Comparison of ENCODE assay signal across 7 mouse cellular contexts in genomic region chr17:6959543-6960259, GRCm38 (mm10). TPM values are rescaled to one million over a fixed set of nuclear protein-coding genes. Genes with fewer than 3 reads are reported as not detected.
DNase-seq lines count a peak whose midpoint lies in the region; ATAC-seq and TF ChIP-seq lines count a peak whose summit lies in the region.
"Not testable (repeated sequence)": the region's sequence is repeated elsewhere in the genome, so short reads cannot be mapped to it uniquely, and the experiment has no call there.

No protein-coding gene starts in this region.

- not testable (repeated sequence) for H3K36me3 ChIP-seq in embryonic facial prominence, embryonic 14.5 days (ENCODE audit: control insufficient read depth, insufficient read depth, low read length); hindbrain, embryonic 13.5 days; limb, embryonic 14.5 days (ENCODE audit: control insufficient read depth, insufficient read depth, low read length); lung, embryonic 16.5 days (ENCODE audit: control insufficient read depth, insufficient read depth, low read length); neural tube, embryonic 12.5 days

- peak overlapping the region; percentile 43 for H3K4me2 ChIP-seq in embryonic facial prominence, embryonic 14.5 days (ENCODE audit: low read depth, low read length)
- peak overlapping the region; percentile 53 for H3K4me2 ChIP-seq in hindbrain, embryonic 13.5 days
- peak overlapping the region; percentile 39; the same call in 1 of the 2 replicates for H3K4me2 ChIP-seq in limb, embryonic 14.5 days (replicated peaks; ENCODE audit: low read depth, low read length, severe bottlenecking)
- H3K4me2 ChIP-seq in lung, embryonic 16.5 days (ENCODE audit: low read depth, low read length): peak overlapping the region; percentile 48
- H3K4me2 ChIP-seq in neural tube, embryonic 12.5 days (replicated peaks): peak overlapping the region; percentile 52

- H3K27ac ChIP-seq in embryonic facial prominence, embryonic 14.5 days (replicated peaks; ENCODE audit: low read depth, low read length); hindbrain, embryonic 13.5 days; limb, embryonic 14.5 days (replicated peaks; ENCODE audit: low read depth, low read length); lung, embryonic 16.5 days (ENCODE audit: low read length); neural tube, embryonic 12.5 days: not testable (repeated sequence)

- H3K9ac ChIP-seq in embryonic facial prominence, embryonic 14.5 days (ENCODE audit: low read depth, low read length); hindbrain, embryonic 13.5 days; limb, embryonic 14.5 days (ENCODE audit: low read depth, low read length, severe bottlenecking); lung, embryonic 16.5 days (ENCODE audit: low read length); neural tube, embryonic 12.5 days: not testable (repeated sequence)

- not testable (repeated sequence) for TF ChIP-seq POLR2A in limb, embryonic 14.5 days (IDR thresholded peaks at IDR 0.05; ENCODE audit: borderline replicate concordance, extremely low read depth, insufficient read depth, insufficient read length)

- peak overlapping the region; percentile 45 for H3K4me3 ChIP-seq in embryonic facial prominence, embryonic 14.5 days (ENCODE audit: low read depth, low read length)
- peak overlapping the region; percentile 51 for H3K4me3 ChIP-seq in hindbrain, embryonic 13.5 days
- H3K4me3 ChIP-seq in limb, embryonic 14.5 days (replicated peaks; ENCODE audit: low read length): 0 out of 2 replicates have a peak overlapping the region, but pooled peaks have one; percentile 4
- H3K4me3 ChIP-seq in lung, embryonic 16.5 days (ENCODE audit: low read length): peak overlapping the region; percentile 55
- H3K4me3 ChIP-seq in neural tube, embryonic 12.5 days: peak overlapping the region; percentile 55; the same call in 1 of the 2 replicates

- WGBS in embryonic facial prominence, embryonic 14.5 days: 59% methylated on average over 4 of the region's 6 CpGs
- WGBS in hindbrain, embryonic 13.5 days: 70% methylated on average over 5 of the region's 6 CpGs
- 52% methylated on average over 4 of the region's 6 CpGs for WGBS in limb, embryonic 14.5 days
- WGBS in lung, embryonic 16.5 days: 54% methylated on average over 4 of the region's 6 CpGs
- 68% methylated on average over 5 of the region's 6 CpGs for WGBS in neural tube, embryonic 12.5 days

- not testable (repeated sequence) for H3K9me3 ChIP-seq in embryonic facial prominence, embryonic 14.5 days (ENCODE audit: control insufficient read depth, low read length); hindbrain, embryonic 13.5 days; limb, embryonic 14.5 days (ENCODE audit: control insufficient read depth, low read length); lung, embryonic 16.5 days (ENCODE audit: control insufficient read depth, low read length); neural tube, embryonic 12.5 days

- ATAC-seq in embryonic facial prominence, embryonic 14.5 days (ENCODE audit: low read depth); hindbrain, embryonic 13.5 days (ENCODE audit: low FRiP score); limb, embryonic 14.5 days (ENCODE audit: low FRiP score, low read depth); lung, embryonic 16.5 days (ENCODE audit: low read depth); neural tube, embryonic 12.5 days (ENCODE audit: low FRiP score, low read depth): not testable (repeated sequence)

- H3K4me1 ChIP-seq in embryonic facial prominence, embryonic 14.5 days (ENCODE audit: control insufficient read depth, insufficient read depth, low read length); hindbrain, embryonic 13.5 days (replicated peaks); limb, embryonic 14.5 days (ENCODE audit: control insufficient read depth, insufficient read depth, low read length); lung, embryonic 16.5 days (replicated peaks; ENCODE audit: control insufficient read depth, insufficient read depth, low read length); neural tube, embryonic 12.5 days: not testable (repeated sequence)

- not testable (repeated sequence) for H3K27me3 ChIP-seq in embryonic facial prominence, embryonic 14.5 days (replicated peaks; ENCODE audit: control insufficient read depth, insufficient read depth, low read length); hindbrain, embryonic 13.5 days; limb, embryonic 14.5 days (ENCODE audit: control insufficient read depth, insufficient read depth, low read length); lung, embryonic 16.5 days (ENCODE audit: control insufficient read depth, insufficient read depth, low read depth, low read length); neural tube, embryonic 12.5 days (replicated peaks)

- not testable (repeated sequence) for DNase-seq in embryonic facial prominence, embryonic 14.5 days (ENCODE audit: low spot score); limb, embryonic 14.5 days (ENCODE audit: low spot score)
- DNase-seq in heart, adult 11 months: peak; percentile 51
- DNase-seq in kidney, adult 8-10 months: peak; percentile 63 to 71

RNA-seq across cellular contexts. Expression of gene Tagap1, which starts 1.3 kb away (rescaled TPM):
- 45.9 and 48.1 TPM in 2 replicates for polyA plus RNA-seq in embryonic facial prominence, embryonic 14.5 days (2014; fragmentation: Nextera tagmentation; extraction: Ambion mirVana)
- polyA plus RNA-seq in hindbrain, embryonic 13.5 days (2015; fragmentation: Nextera tagmentation; extraction: Ambion mirVana): 49.4 and 51.7 TPM in 2 replicates
- 52.7 and 53.0 TPM in 2 replicates for polyA plus RNA-seq in limb, embryonic 14.5 days (2012; rRNA removed)
- 52.3 and 59.7 TPM in 2 replicates for polyA plus RNA-seq in limb, embryonic 14.5 days (2014; fragmentation: Nextera tagmentation; extraction: Ambion mirVana)
- 51.3 and 52.5 TPM in 2 replicates for polyA plus RNA-seq in lung, embryonic 16.5 days (2015; fragmentation: Nextera tagmentation; extraction: Ambion mirVana)
- 50.4 and 55.7 TPM in 2 replicates for polyA plus RNA-seq in neural tube, embryonic 12.5 days (2016; fragmentation: Nextera tagmentation; extraction: Ambion mirVana)

RNA-seq across cellular contexts. Expression of gene Rnaset2b, which starts 10.7 kb away (rescaled TPM):
- 183 and 184 TPM in 2 replicates for polyA plus RNA-seq in embryonic facial prominence, embryonic 14.5 days (2014; fragmentation: Nextera tagmentation; extraction: Ambion mirVana)
- 102 and 116 TPM in 2 replicates for polyA plus RNA-seq in hindbrain, embryonic 13.5 days (2015; fragmentation: Nextera tagmentation; extraction: Ambion mirVana)
- polyA plus RNA-seq in limb, embryonic 14.5 days (2012; rRNA removed): 78.6 and 137 TPM in 2 replicates
- 169 and 189 TPM in 2 replicates for polyA plus RNA-seq in limb, embryonic 14.5 days (2014; fragmentation: Nextera tagmentation; extraction: Ambion mirVana)
- 287 and 340 TPM in 2 replicates for polyA plus RNA-seq in lung, embryonic 16.5 days (2015; fragmentation: Nextera tagmentation; extraction: Ambion mirVana)
- polyA plus RNA-seq in neural tube, embryonic 12.5 days (2016; fragmentation: Nextera tagmentation; extraction: Ambion mirVana): 105 and 110 TPM in 2 replicates

RNA-seq across cellular contexts. Expression of gene Rsph3b, which starts 11.2 kb away (rescaled TPM):
- 43.2 and 44.6 TPM in 2 replicates for polyA plus RNA-seq in embryonic facial prominence, embryonic 14.5 days (2014; fragmentation: Nextera tagmentation; extraction: Ambion mirVana)
- 51.8 and 56.4 TPM in 2 replicates for polyA plus RNA-seq in hindbrain, embryonic 13.5 days (2015; fragmentation: Nextera tagmentation; extraction: Ambion mirVana)
- polyA plus RNA-seq in limb, embryonic 14.5 days (2012; rRNA removed): 18.4 and 21.0 TPM in 2 replicates
- 42.5 and 44.0 TPM in 2 replicates for polyA plus RNA-seq in limb, embryonic 14.5 days (2014; fragmentation: Nextera tagmentation; extraction: Ambion mirVana)
- 48.9 TPM in 2 replicates for polyA plus RNA-seq in lung, embryonic 16.5 days (2015; fragmentation: Nextera tagmentation; extraction: Ambion mirVana)
- 39.4 and 41.6 TPM in 2 replicates for polyA plus RNA-seq in neural tube, embryonic 12.5 days (2016; fragmentation: Nextera tagmentation; extraction: Ambion mirVana)

RNA-seq across cellular contexts. Expression of gene Gm49721, which starts 19.0 kb away (rescaled TPM):
- 0.10 and 0.37 TPM in 2 replicates for polyA plus RNA-seq in embryonic facial prominence, embryonic 14.5 days (2014; fragmentation: Nextera tagmentation; extraction: Ambion mirVana)
- polyA plus RNA-seq in hindbrain, embryonic 13.5 days (2015; fragmentation: Nextera tagmentation; extraction: Ambion mirVana): 0.19 and 0.26 TPM in 2 replicates
- 0.19 and 0.39 TPM in 2 replicates for polyA plus RNA-seq in limb, embryonic 14.5 days (2012; rRNA removed)
- 0.11 and 0.18 TPM in 2 replicates for polyA plus RNA-seq in limb, embryonic 14.5 days (2014; fragmentation: Nextera tagmentation; extraction: Ambion mirVana)
- polyA plus RNA-seq in lung, embryonic 16.5 days (2015; fragmentation: Nextera tagmentation; extraction: Ambion mirVana): 0.33 and 0.52 TPM in 2 replicates
- polyA plus RNA-seq in neural tube, embryonic 12.5 days (2016; fragmentation: Nextera tagmentation; extraction: Ambion mirVana): 0.28 and 0.38 TPM in 2 replicates

Comparison
In these comparisons a context has a peak if more than half of its experiments do, and no peak if none do; other contexts are left out.
1. H3K4me3 ChIP-seq: peak in every context shown above with its lines; median percentile 55 in lung, embryonic 16.5 days; 55 in neural tube, embryonic 12.5 days; 51 in hindbrain, embryonic 13.5 days; 45 in embryonic facial prominence, embryonic 14.5 days; 4 in limb, embryonic 14.5 days.